Mouse (Mus musculus) gonadal fat pad, adult 2 months (tissue): ENCODE measurements around the gene Rufy3. TPM values are rescaled to one million over a fixed set of nuclear protein-coding genes. Genes with fewer than 3 reads are reported as not detected.
A peak's percentile ranks its signal among the peaks of the same experiment; 100 is the strongest.

Source experiments
- DNase-seq: peaks from one replicate; pipeline ENCODE4 v3.0.0-alpha.2; 2012; ENCODE audit warnings: low read depth
- polyA plus RNA-seq: library from polyadenylated mRNA; depleted of rRNA; stranded (reverse); fragments of >200 nt; gene quantifications from 2 replicates; pipeline ENCODE4 v1.2.3, GENCODE M21; 2012

The Rufy3 gene
- polyA plus RNA-seq, 1 experiment = 5.2 TPM

GRCm38 (mm10) chr5:88629125-88629524 is 64.3 kb downstream of the Rufy3 start:
- no peak for DNase-seq

- no peak for DNase-seq
Measured at GRCm38 (mm10) chr5:88629987-88630386, 65.1 kb downstream of the Rufy3 start.

- no peak for DNase-seq
Measured at GRCm38 (mm10) chr5:88630883-88631282, 66.0 kb downstream of the Rufy3 start.

- DNase-seq = no peak
Measured at GRCm38 (mm10) chr5:88631545-88631944, 66.7 kb downstream of the Rufy3 start.

- no peak for DNase-seq
Measured at GRCm38 (mm10) chr5:88632463-88632862, 67.6 kb downstream of the Rufy3 start.

GRCm38 (mm10) chr5:88634076-88634475 is 69.2 kb downstream of the Rufy3 start:
- DNase-seq = no peak

- no peak for DNase-seq
Measured at GRCm38 (mm10) chr5:88642786-88643185, 77.9 kb downstream of the Rufy3 start.

GRCm38 (mm10) chr5:88643491-88643890 is 78.7 kb downstream of the Rufy3 start:
- DNase-seq = no peak

- DNase-seq = no peak
Measured at GRCm38 (mm10) chr5:88644901-88645300, 80.1 kb downstream of the Rufy3 start.

GRCm38 (mm10) chr5:88645405-88645804 is 80.6 kb downstream of the Rufy3 start:
- no peak for DNase-seq

- no peak for DNase-seq
Measured at GRCm38 (mm10) chr5:88649250-88650173, 84.7 kb downstream of the Rufy3 start.

- no peak for DNase-seq
Measured at GRCm38 (mm10) chr5:88652589-88652988, 87.7 kb downstream of the Rufy3 start.

- no peak for DNase-seq
Measured at GRCm38 (mm10) chr5:88657868-88658267, 93.0 kb downstream of the Rufy3 start.

GRCm38 (mm10) chr5:88663151-88663550 is 98.3 kb downstream of the Rufy3 start:
- DNase-seq = no peak

- peak; percentile 92 for DNase-seq
Measured at GRCm38 (mm10) chr5:88663875-88664274, 99.0 kb downstream of the Rufy3 start.

- no peak for DNase-seq
Measured at GRCm38 (mm10) chr5:88674703-88675442, 110.0 kb downstream of the Rufy3 start.

- DNase-seq = no peak
Measured at GRCm38 (mm10) chr5:88675443-88676387, 110.9 kb downstream of the Rufy3 start, which contains the start of gene Grsf1. TSS of gene Grsf1 (minus strand) at chr5:88676171.

GRCm38 (mm10) chr5:88678929-88679328 is 114.1 kb downstream of the Rufy3 start:
- DNase-seq = no peak

- no peak for DNase-seq
Measured at GRCm38 (mm10) chr5:88679341-88679740, 114.5 kb downstream of the Rufy3 start.

GRCm38 (mm10) chr5:88680567-88680966 is 115.7 kb downstream of the Rufy3 start:
- DNase-seq = no peak

- DNase-seq = no peak
Measured at GRCm38 (mm10) chr5:88683706-88684105, 118.9 kb downstream of the Rufy3 start.

- DNase-seq = no peak
Measured at GRCm38 (mm10) chr5:88684226-88684625, 119.4 kb downstream of the Rufy3 start.
